Mouse (Mus musculus) splenic B cell, adult 2 months (primary cell): Measurements from ENCODE around the gene Eme1.
"Not testable (repeated sequence)": the region's sequence is repeated elsewhere in the genome, so short reads cannot be mapped to it uniquely, and the experiment has no call there.

Source experiments
- DNase-seq: peaks from one replicate; pipeline ENCODE4 v3.0.0-alpha.2; 2011; ENCODE audit warnings: low read depth, low spot score
- H3K27me3 ChIP-seq: 2 replicates; pipeline ENCODE4 v1.6.1; 2012; ENCODE audit warnings: mild to moderate bottlenecking, low read length, moderate library complexity, mixed read lengths; ENCODE audit not compliant: control insufficient read depth, poor library complexity, insufficient read depth, severe bottlenecking
- H3K36me3 ChIP-seq: 2 replicates; pipeline ENCODE4 v1.6.1; 2012; ENCODE audit warnings: mild to moderate bottlenecking, low read length, moderate library complexity, mixed read lengths; ENCODE audit not compliant: control insufficient read depth, poor library complexity, insufficient read depth, severe bottlenecking

The Eme1 gene

DNA sequence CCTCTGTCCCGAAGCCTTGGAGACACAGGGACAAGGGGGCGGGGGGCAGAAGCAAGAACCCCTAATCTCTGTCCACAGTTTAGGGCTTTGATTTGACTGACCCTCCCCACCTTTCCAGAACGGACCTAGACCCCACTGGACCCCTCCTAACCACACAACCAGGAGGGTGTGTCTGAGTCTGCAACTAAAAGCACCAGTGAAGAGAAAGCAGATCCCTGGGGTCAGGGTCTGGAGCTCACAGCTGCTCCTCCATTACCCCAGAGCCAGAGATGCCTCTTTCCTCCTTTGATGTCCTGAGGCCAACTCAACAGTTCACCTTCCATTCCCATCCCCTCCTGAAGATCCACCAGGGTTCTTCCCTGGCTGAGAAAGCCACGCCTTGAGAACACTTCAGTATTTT, 22.5 kb upstream of the Eme1 start:
- Histone ChIP-seq H3K27me3 (no peaks in the 10 kb centered on the region), H3K36me3 (no peaks in the 10 kb centered on the region)
- no peak for DNase-seq

DNA sequence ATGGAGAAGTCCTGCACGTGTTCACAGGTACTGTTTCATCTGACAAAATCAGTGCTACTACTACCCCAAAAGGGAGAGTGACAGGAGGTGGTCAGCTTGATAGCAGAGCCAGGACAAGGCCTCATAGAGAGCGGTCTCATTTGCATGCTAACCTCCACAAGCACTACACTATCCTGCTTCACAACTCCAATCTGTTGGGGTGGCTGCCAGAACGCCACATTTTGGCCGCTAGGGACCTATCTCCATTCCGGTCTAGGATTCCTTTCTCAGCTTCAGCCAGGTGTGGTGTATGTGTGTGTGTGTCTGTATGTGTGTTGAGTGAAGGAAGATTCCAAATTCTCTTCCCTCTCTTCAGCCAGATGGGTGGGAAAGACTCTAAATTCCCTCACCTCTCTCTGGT, 21.7 kb upstream of the Eme1 start:
- no peaks in the 10 kb centered on the region for H3K36me3 ChIP-seq
- no peak for DNase-seq
- H3K27me3 ChIP-seq: no peaks in the 10 kb centered on the region

DNA sequence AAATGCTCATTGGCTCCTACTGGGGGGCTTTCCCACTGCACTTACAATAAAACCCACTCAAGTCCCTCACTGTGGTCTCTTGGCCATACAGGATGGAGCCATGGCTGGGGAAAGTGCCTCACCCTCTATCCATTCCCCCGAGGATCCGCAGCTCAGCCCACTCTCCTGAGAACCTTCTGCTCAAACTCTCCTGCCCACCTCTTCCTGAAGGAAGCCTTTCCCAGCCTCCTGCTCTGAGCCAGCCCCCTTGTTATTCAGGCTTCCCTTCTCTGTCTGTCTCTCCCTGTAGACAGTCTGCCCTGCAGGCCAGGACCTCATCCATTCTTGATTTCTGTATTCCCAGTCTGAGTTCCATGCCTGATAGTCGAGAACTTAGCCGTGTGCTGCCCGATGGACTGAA, 21.2 kb upstream of the Eme1 start:
- Histone ChIP-seq H3K27me3 (no peaks in the 10 kb centered on the region), H3K36me3 (0 out of 2 replicates have a peak, but pooled peaks cover 3% of the 10 kb centered on the region)
- no peak for DNase-seq

DNA sequence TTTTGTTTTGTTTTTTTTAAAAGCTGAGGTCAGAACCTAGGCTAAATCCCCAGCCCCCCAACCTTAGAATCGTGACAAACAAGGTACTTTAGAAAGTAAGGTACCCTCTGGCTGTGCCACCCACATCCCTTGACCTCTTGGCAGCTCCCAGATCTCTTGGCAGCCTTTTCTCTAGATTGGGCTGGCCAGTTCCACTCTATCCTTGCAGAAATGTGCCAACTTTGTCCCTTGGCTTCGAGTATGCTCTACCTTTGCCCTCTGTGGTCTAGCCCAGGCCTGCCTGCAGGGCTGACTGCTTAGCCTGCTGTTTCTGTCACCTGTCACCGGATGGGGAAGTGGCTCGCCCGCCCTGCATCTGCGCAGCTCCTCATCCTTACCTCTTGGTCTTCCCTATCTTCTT, 11.5 kb upstream of the Eme1 start:
- H3K27me3 ChIP-seq: no peaks in the 10 kb centered on the region
- no peak for DNase-seq
- peaks cover 6% of the 10 kb centered on the region for H3K36me3 ChIP-seq

DNA sequence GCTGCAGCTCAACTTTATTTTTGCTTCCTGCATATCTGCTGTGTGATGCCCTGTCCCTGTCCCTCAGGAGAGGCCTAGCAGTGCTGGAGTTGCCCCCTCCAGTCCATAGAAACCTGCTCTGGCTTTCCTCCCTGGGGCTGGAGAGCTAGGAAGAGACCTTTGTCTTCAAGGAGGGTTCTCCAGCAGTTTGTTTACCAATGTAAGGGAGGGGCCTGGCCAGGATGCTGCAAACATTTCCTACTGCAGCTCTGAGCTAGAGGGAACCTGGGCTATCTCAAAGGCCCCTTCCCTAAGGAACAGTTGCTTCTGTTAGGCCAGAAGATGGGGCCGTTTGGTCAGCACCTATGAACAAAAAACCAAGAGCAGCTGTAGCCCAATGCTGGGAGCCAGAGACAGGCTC, 7.6 kb upstream of the Eme1 start:
- no peak for DNase-seq
- Histone ChIP-seq H3K36me3 (no peaks in the 10 kb centered on the region; the same call in none of the 2 replicates), H3K27me3 (no peaks in the 10 kb centered on the region)

DNA sequence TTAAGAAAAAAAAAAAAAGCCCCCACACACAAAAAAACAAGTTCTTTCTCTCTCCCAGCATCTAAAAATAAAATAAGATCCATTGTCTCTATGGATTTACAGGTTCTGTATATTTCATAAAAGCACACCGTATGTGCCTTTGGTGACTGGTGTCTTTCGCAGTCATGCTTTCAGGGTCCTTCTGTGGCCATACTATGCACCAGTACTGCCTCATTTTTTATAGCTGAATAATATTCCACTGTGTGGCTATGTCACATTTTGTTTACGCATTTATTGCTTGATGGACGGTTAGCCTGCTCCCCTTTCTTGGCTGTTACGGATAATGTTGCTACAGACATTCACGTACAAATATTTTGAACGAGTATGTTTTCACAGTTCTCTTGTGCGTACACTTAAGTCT, 791 bp downstream of the Eme1 start:
- no peak for DNase-seq
- no peaks in the 10 kb centered on the region; the same call in 1 of the 2 replicates for H3K36me3 ChIP-seq
- H3K27me3 ChIP-seq: no peaks in the 10 kb centered on the region

DNA sequence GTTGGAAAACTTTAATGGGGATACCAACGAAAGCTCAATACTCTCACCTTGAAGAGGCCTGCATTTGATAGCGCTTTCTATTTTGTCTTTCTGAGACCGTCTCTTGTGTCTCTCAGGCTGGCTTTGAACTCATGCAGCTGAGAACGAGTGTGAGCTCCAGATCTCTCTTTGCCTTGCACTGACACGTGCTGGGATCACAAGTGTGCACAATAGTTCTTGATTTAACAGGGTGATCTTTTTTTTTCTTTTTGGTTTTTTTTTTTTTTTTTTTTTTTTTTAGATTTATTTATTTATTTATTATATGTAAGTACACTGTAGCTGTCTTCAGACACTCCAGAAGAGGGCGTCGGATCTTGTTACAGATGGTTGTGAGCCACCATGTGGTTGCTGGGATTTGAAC, 2.5 kb downstream of the Eme1 start:
- not testable (repeated sequence) for H3K36me3 ChIP-seq, H3K27me3 ChIP-seq, DNase-seq

DNA sequence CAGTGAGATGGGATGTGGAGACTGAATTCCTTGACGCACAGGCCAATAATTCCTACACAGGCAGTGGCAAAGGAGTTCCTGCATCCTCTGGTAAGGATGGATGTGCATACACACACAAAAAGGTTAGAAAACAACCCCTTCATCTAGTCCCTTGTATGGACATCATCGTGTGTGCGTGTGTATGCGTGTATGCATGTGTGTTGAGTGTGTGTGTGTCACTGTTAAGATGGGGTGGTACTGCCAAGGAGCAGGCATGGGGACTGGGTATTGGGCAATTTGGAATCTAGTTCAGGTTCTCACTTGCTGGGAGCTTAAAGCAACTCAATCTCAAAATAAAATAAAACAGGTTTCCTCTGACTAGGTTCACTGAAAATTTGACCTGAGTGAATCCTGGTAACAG, 7.3 kb downstream of the Eme1 start:
- no peak for DNase-seq
- no peaks in the 10 kb centered on the region for H3K36me3 ChIP-seq
- H3K27me3 ChIP-seq: no peaks in the 10 kb centered on the region

DNA sequence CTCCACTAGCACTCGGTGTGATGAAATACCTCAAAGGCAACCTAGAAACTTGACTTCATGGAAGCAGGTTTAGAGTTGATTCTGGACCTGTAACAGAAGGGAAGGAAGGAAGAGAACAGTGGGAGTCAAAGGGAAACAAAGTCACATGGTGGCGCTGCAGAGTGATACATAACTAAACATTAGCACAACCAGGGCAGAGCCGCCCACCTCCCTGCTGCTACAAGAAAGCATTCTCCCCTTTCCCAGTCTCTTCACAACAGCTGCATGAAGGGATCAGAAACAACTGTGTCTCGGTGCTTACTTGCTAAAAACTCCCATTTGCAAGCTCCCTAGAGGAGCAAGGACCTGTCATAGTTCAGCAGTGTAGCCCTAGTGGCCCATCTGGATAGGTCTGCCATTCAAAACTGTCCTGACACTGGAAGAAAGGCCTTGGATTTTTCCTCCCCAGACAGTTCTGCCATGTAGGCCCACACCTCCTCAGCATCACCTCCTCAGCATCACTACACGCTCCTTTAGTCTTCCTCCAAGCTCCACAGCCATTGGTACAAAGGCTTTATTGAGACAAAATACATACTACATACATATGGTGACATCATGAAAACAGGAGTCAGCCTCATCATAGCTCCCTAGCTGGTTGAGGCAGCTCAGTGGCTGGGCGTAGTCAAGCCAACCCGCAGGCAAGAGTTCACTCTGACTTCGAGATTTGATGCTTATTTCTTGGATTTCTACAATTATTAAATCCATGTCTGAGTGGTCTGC, 9.1 kb downstream of the Eme1 start:
- no peaks in the 10 kb centered on the region for H3K27me3 ChIP-seq
- H3K36me3 ChIP-seq: peaks cover 3% of the 10 kb centered on the region; the same call in 1 of the 2 replicates
- DNase-seq: no peak

DNA sequence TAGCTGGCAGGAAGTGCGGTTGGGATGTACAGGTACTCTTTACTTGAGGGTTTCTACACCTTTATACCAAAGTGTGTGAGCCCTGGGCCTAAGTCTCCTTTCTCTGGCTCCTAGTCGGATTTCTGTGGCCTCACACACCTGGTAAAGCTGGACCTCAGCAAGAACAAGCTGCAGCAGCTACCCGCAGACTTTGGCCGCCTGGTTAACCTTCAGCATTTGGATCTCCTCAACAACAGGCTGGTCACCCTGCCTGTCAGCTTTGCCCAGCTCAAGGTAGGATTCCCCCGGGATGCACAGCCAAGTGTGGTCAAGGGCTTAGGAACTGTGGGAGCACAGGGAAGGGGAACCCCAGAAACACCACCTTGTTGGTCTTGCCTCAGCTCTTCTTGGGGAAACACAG, 19.3 kb downstream of the Eme1 start:
- no peaks in the 10 kb centered on the region for H3K27me3 ChIP-seq
- H3K36me3 ChIP-seq: peaks cover 19% of the 10 kb centered on the region
- no peak for DNase-seq

DNA sequence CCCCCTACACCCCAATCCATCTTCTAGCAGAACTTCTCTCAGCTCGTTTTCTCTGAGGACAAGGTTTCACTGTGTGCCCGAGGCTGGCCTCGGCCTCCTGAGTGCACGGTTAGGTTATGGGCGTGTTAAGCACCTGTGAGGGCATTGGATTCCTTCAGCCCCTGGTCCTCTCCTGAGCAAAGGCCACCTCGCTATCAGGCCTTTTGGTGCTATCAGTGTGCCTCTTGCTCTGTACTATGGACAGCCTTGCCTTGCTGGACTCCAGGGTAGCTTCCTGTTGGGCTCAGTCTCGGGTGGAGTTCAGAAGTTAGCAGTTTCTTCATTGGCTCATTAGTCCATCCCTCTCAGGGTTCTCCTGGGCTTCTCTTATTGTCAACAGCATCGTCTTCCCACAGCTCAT, 20.8 kb downstream of the Eme1 start:
- no peak for DNase-seq
- Histone ChIP-seq H3K36me3 (peaks cover 12% of the 10 kb centered on the region), H3K27me3 (no peaks in the 10 kb centered on the region)

DNA sequence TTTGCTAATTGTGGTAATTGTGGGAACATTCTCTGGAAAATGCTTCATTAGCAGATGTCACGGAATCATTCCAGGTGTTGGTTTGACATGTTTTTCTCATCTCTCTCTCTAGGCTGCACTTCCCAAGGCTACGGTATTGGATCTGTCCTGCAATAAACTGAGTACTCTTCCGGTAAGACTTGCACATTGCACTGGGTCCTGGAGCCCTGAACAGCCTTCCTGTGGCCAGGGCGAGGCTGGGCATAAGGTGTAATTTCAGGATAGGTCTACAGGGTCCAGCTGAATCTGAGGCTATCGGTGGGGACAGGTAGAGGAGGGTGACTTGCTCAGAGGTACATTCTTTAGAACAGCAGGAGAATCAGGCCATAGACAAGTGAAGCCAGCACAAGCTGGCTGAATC, 21.8 kb downstream of the Eme1 start:
- no peaks in the 10 kb centered on the region for H3K27me3 ChIP-seq
- DNase-seq: no peak
- peaks cover 12% of the 10 kb centered on the region for H3K36me3 ChIP-seq

DNA sequence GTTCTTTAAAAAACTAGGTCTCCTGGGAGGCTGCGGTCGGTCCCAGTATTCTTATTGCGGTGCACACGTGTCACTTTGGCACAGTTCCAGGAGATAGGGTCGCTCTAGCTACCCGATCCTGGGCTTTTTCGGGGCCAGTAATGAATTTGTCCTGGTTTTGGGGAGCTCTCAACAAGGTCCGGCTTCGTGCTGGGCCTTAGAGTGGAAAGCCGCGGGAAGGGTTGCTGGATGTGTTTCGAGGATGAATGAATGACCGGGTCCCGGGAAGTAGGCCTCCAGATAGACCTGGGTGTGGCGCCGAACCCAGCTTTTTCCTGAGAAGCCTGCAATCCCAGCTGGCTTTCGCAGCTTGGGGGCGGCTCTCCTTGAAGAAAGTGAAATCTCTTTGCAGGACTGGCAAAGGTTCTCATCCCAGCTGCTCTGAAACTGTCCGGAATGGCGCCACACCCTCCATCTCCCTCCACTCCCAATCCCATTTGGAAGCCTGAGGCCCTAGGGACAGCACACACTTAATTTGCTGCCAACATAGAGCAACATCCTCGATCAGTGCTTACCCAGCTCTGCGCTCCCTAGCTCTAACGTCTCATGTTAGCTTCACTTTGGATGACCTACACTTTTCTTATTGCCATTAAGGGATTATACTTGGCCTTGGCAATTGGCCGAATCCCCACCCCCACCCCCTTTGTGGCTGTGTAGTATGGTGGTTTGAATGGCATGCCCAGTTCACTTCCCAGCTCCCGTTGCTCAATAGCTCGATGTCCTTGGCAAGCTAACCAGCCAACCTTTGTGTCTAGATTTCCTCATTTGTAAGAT, 23.4 kb downstream of the Eme1 start:
- DNase-seq: peak; percentile 34
- no peaks in the 10 kb centered on the region for H3K27me3 ChIP-seq
- peaks cover 5% of the 10 kb centered on the region for H3K36me3 ChIP-seq

DNA sequence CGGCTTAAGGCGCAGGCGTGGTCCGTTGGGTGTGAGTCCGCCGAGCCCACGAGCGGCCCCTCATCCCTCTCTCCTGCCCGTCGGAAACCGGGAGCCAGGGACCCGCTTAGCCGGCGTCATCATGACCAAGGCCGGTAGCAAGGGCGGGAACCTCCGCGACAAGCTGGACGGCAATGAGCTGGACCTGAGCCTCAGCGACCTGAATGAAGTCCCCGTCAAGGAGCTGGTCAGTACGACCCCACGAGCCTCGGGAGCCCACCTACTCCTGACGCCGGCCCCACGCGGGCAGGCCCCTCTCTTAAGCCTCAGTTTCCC, 23.9 kb downstream of the Eme1 start:
- H3K36me3 ChIP-seq: 0 out of 2 replicates have a peak, but pooled peaks cover 2% of the 10 kb centered on the region
- DNase-seq: no peak
- no peaks in the 10 kb centered on the region for H3K27me3 ChIP-seq

DNA sequence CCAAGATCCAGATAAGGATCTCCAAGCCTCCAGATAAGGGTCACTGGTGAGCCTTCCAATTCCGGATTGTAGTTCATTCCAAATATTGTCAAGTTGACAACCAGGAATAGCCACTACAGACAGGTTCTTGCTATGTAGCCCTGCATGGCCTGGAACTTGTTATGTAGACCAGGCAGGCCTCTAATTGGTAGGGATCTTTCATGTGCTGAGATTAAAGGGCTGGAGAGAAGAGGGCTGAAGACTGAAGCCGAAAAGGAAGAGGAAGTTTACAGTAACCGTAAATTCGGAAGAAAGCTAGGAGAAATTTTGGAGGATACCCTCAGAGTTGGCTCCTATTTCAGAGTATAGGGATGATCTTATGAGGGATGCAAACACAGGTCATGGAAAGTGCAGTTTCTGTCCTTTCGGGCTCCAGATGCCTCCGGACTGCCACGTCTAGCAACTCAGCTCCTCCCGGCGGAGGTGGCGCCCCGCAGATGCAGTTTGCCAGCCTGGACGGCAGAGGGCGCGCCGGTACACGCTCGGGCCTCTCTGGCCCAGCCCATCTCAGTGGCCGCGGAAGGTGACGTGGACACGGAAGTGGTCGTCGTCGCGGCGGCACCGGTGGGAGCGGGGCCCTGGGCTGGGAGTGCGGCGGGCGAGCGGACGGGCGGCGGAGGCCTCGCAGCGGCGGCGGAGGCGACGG, 24.4 kb downstream of the Eme1 start, which contains the start of gene Lrrc59:
TSS of gene Lrrc59 (plus strand) at position 569 of the 685 bp plus-strand sequence.
- Histone ChIP-seq H3K36me3 (0 out of 2 replicates have a peak, but pooled peaks cover 2% of the 10 kb centered on the region), H3K27me3 (no peaks in the 10 kb centered on the region)
- peak; percentile 96 for DNase-seq
